Mouse (Mus musculus) CH12.LX (cell line): ENCODE results near the gene Fam234b. TPM values are rescaled to one million over a fixed set of nuclear protein-coding genes. Genes with fewer than 3 reads are reported as not detected.

Experiments used
- DNase-seq: peaks from one replicate; pipeline ENCODE4 v3.0.0-alpha.2; 2013; ENCODE audit errors: extremely low read depth
- H3K27ac ChIP-seq: 2 replicates; pipeline ENCODE4 v1.5.1; 2012; ENCODE audit warnings: low read depth, mild to moderate bottlenecking, control low read depth, moderate library complexity; ENCODE audit not compliant: insufficient read depth
- H3K27me3 ChIP-seq: replicated peaks from 2 replicates; pipeline ENCODE3; 2012; ENCODE audit warnings: inconsistent platforms
- H3K36me3 ChIP-seq, 2 experiments: replicated peaks in 1 of 2; 2 replicates each; pipeline versions ENCODE3 to v1.6.1; 2012; ENCODE audit warnings: inconsistent platforms in 1 of 2, low read length in 1 of 2, mild to moderate bottlenecking in 1 of 2, mixed read lengths in 1 of 2, moderate library complexity in 1 of 2; ENCODE audit not compliant: control insufficient read depth in 1 of 2, insufficient read depth in 1 of 2
- H3K4me1 ChIP-seq, 2 experiments: 2 replicates each; pipeline ENCODE4 v1.6.1; 2012; ENCODE audit warnings: inconsistent platforms in 1 of 2, moderate library complexity in 1 of 2; ENCODE audit not compliant: insufficient read depth in 2 of 2, control insufficient read depth in 1 of 2
- H3K4me2 ChIP-seq: 2 replicates; pipeline ENCODE4 v1.6.1; 2012; ENCODE audit warnings: low read depth, mild to moderate bottlenecking, control low read depth; ENCODE audit not compliant: poor library complexity, insufficient read depth, severe bottlenecking
- H3K4me3 ChIP-seq, 3 experiments: fragments of 150-350 bp in 1 of 3; sonication (generic) in 1 of 3; replicated peaks in 1 of 3; 2 replicates each; pipeline versions ENCODE3 to v1.5.1; 2011 to 2012; ENCODE audit warnings: low read depth in 2 of 3, low read length in 2 of 3, mild to moderate bottlenecking in 2 of 3, moderate library complexity in 2 of 3, control low read depth in 1 of 3, improper control_type of control experiment in 1 of 3, inconsistent platforms in 1 of 3, mixed read lengths in 1 of 3; ENCODE audit not compliant: poor library complexity in 1 of 3
- H3K79me2 ChIP-seq: replicated peaks from 2 replicates; pipeline ENCODE4 v1.6.1; 2012; ENCODE audit warnings: mild to moderate bottlenecking, moderate library complexity; ENCODE audit not compliant: control insufficient read depth, poor library complexity, insufficient read depth, severe bottlenecking; ENCODE audit errors: extremely low read depth
- H3K9ac ChIP-seq: 2 replicates; pipeline ENCODE4 v1.6.1; 2012; ENCODE audit warnings: low read depth, mild to moderate bottlenecking, control low read depth, moderate library complexity; ENCODE audit not compliant: insufficient read depth
- H3K9me3 ChIP-seq: replicated peaks from 2 replicates; pipeline ENCODE3; 2012; ENCODE audit warnings: low read length, inconsistent platforms, mixed read lengths
- BHLHE40 ChIP-seq: IDR thresholded peaks from 2 replicates; pipeline ENCODE4 v1.6.1; 2011; ENCODE audit warnings: mild to moderate bottlenecking, low read depth, low read length, improper control_type of control experiment
- CHD1 ChIP-seq: IDR thresholded peaks from 2 replicates; pipeline ENCODE4 v1.6.1; 2012; ENCODE audit warnings: low read depth, low read length, improper control_type of control experiment, inconsistent platforms
- CHD2 ChIP-seq: IDR thresholded peaks from 2 replicates; pipeline ENCODE4 v1.6.1; 2011; ENCODE audit warnings: low read length, improper control_type of control experiment
- CTCF ChIP-seq, 2 experiments: IDR thresholded peaks in 1 of 2; conservative IDR thresholded peaks in 1 of 2; 2 replicates each; pipeline ENCODE4 v1.5.1; 2011 to 2012; ENCODE audit warnings: low read depth in 2 of 2, low read length in 2 of 2, improper control_type of control experiment in 1 of 2, inconsistent platforms in 1 of 2, mild to moderate bottlenecking in 1 of 2, moderate library complexity in 1 of 2
- EP300 ChIP-seq: IDR thresholded peaks from 2 replicates; pipeline ENCODE4 v1.6.1; 2011; ENCODE audit warnings: low read length, improper control_type of control experiment
- IRF4 ChIP-seq: IDR thresholded peaks from 2 replicates; pipeline ENCODE4 v1.6.1; 2014; ENCODE audit warnings: low read depth, mild to moderate bottlenecking, inconsistent platforms, low read length, improper control_type of control experiment
- JUND ChIP-seq: conservative IDR thresholded peaks from 2 replicates; pipeline ENCODE4 v1.6.1; 2011; ENCODE audit warnings: low read depth, low read length, improper control_type of control experiment
- KAT2A ChIP-seq: IDR thresholded peaks from 2 replicates; pipeline ENCODE4 v1.6.1; 2012; ENCODE audit warnings: low read length, improper control_type of control experiment, inconsistent platforms; ENCODE audit not compliant: insufficient replicate concordance
- MAFK ChIP-seq: IDR thresholded peaks from 2 replicates; pipeline ENCODE4 v1.6.1; 2011; ENCODE audit warnings: low read length, improper control_type of control experiment; ENCODE audit not compliant: insufficient replicate concordance
- NELFE ChIP-seq: IDR thresholded peaks from 2 replicates; pipeline ENCODE4 v1.6.1; 2011; ENCODE audit warnings: low read depth, low read length, improper control_type of control experiment
- NRF1 ChIP-seq: IDR thresholded peaks from 2 replicates; pipeline ENCODE4 v1.6.1; 2014; ENCODE audit warnings: low read depth, mild to moderate bottlenecking, inconsistent platforms, low read length, improper control_type of control experiment, moderate library complexity
- PAX5 ChIP-seq: IDR thresholded peaks from 2 replicates; pipeline ENCODE4 v1.6.1; 2012; ENCODE audit warnings: low read length, inconsistent platforms, mixed read lengths
- POLR2A ChIP-seq: IDR thresholded peaks from 2 replicates; pipeline ENCODE4 v1.6.1; 2011; ENCODE audit warnings: low read depth, mild to moderate bottlenecking, improper control_type of control experiment, low read length
- POLR2AphosphoS2 ChIP-seq: IDR thresholded peaks from 2 replicates; pipeline ENCODE4 v1.6.1; 2011; ENCODE audit warnings: low read depth, low read length, improper control_type of control experiment
- RAD21 ChIP-seq: IDR thresholded peaks from 2 replicates; pipeline ENCODE4 v1.6.1; 2011; ENCODE audit warnings: low read depth, mild to moderate bottlenecking, low read length, improper control_type of control experiment, moderate library complexity
- RCOR1 ChIP-seq: conservative IDR thresholded peaks from 2 replicates; pipeline ENCODE4 v1.6.1; 2012; ENCODE audit warnings: low read depth, mild to moderate bottlenecking, inconsistent platforms, low read length, improper control_type of control experiment
- SIN3A ChIP-seq: IDR thresholded peaks from 2 replicates; pipeline ENCODE4 v1.6.1; 2012; ENCODE audit warnings: low read length, improper control_type of control experiment, inconsistent platforms
- SMC3 ChIP-seq: IDR thresholded peaks from 2 replicates; pipeline ENCODE4 v1.6.1; 2011; ENCODE audit warnings: low read depth, low read length, improper control_type of control experiment
- TCF12 ChIP-seq: IDR thresholded peaks from 2 replicates; pipeline ENCODE4 v1.6.1; 2014; ENCODE audit warnings: low read depth, mild to moderate bottlenecking, inconsistent platforms, low read length, improper control_type of control experiment
- ZKSCAN1 ChIP-seq: IDR thresholded peaks from 2 replicates; pipeline ENCODE4 v1.6.1; 2012; ENCODE audit warnings: low read depth, inconsistent platforms, low read length, improper control_type of control experiment, borderline replicate concordance
- ZMIZ1 ChIP-seq: IDR thresholded peaks from 2 replicates; pipeline ENCODE4 v1.6.1; 2012; ENCODE audit warnings: low read depth, mild to moderate bottlenecking, inconsistent platforms, low read length, improper control_type of control experiment
- dilution Hi-C: fragments of 300-500 bp; cut with MboI; formaldehyde crosslinking; loops from 2 replicates; pipeline ENCODE4 v1.14.3; 2020; ENCODE audit warnings: low sequenced_read_pairs; ENCODE audit not compliant: extremely low pct_unique_long_range_greater_than_20kb, extremely low pct_ligation_motif_present
- in situ Hi-C: fragments of 300-500 bp; cut with MboI; formaldehyde crosslinking; loops from 3 replicates; pipeline ENCODE4 v1.14.3; 2019; ENCODE audit warnings: low sequenced_read_pairs, low pct_ligation_motif_present, low pct_unique_long_range_greater_than_20kb, mixed read lengths
- polyA plus RNA-seq: library from polyadenylated mRNA; unstranded; fragments of >175 nt; gene quantifications from 2 replicates; pipeline ENCODE4 v1.2.1, GENCODE M21; 2012; ENCODE audit warnings: low read depth; ENCODE audit not compliant: insufficient read length
- total RNA-seq, 2 experiments: library from RNA; depleted of rRNA; stranded (reverse); fragments of 300-350 nt in 1 of 2; fragments of >200 nt in 1 of 2; gene quantifications; 2 replicates each; pipeline ENCODE4 v1.2.3; 2012 to 2014

The Fam234b gene
- total and polyA plus RNA-seq, 3 experiments, result 0.04 to 0.76 (median 0.20) TPM

- peaks cover 0 to 5% of the 10 kb centered on the region in 2 experiments; a peak in 2 of 4 replicates for H3K4me1 ChIP-seq
- no peaks in the 10 kb centered on the region for H3K9me3 ChIP-seq
- dilution Hi-C loops, result no loop called here
- TF ChIP-seq RAD21 (no peak), ZKSCAN1 (no peak), CHD2 (no peak), POLR2AphosphoS2 (no peak), MAFK (no peak), IRF4 (no peak), JUND (no peak), CHD1 (no peak)
- H3K9ac ChIP-seq, result no peak overlapping the region
- no peak for DNase-seq
- no peaks in the 10 kb centered on the region for H3K27me3 ChIP-seq
- no peaks in the 10 kb centered on the region for H3K79me2 ChIP-seq
- no peak overlapping the region for H3K4me2 ChIP-seq
- H3K27ac ChIP-seq, result no peak overlapping the region
- in situ Hi-C loops, result loop anchor here (10.0 kb wide), 1 partner anchor 86 kb away; no protein-coding TSS in a partner anchor
- H3K36me3 ChIP-seq, result no peaks in the 10 kb centered on the region
- no peak overlapping the region for H3K4me3 ChIP-seq
Observed at GRCm38 (mm10) chr6:135240361-135240760, 42.6 kb downstream of the Fam234b start.

DNA sequence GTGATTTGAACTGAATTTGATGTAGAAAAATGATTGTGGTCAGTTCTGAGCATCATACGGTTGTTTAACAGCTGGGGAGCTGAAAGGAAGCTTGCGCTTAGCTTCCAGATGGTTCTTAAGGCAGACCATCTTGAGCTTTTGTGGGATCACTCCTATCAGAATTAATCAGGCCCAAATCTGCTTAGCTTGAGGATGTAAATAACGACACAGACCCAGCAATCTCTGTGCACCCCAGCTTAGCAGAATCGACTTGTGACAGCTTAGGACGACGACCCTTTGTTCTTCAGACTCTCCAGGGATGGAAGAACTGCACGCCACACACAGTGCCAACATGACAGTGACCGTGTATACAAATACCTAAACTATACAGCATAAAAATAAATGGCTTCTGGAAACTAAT is 47.8 kb downstream of the Fam234b start:
- Histone ChIP-seq H3K4me3 (no peak overlapping the region), H3K27me3 (no peaks in the 10 kb centered on the region)
- dilution Hi-C loops, result no loop called here

More for the DNA sequence above, 47.8 kb downstream of the Fam234b start:
- no peak overlapping the region for H3K9ac ChIP-seq
- TF ChIP-seq MAFK, result no peak
- TF ChIP-seq KAT2A, result no peak
- no peak for TF ChIP-seq SIN3A
- no peak for TF ChIP-seq CTCF (conservative IDR thresholded peaks at IDR 0.05 in 1 of 2, IDR thresholded peaks at IDR 0.05 in 1 of 2; ENCODE audit: low read depth in 2 of 2, low read length in 2 of 2)
- TF ChIP-seq RCOR1, result no peak
- TF ChIP-seq CHD1, result no peak
- TF ChIP-seq NELFE, result no peak
- TF ChIP-seq SMC3, result no peak
- no peak for TF ChIP-seq POLR2A
- no peak for TF ChIP-seq TCF12
- no peak for TF ChIP-seq ZMIZ1
- TF ChIP-seq PAX5, result no peak
- no peak for TF ChIP-seq EP300
- TF ChIP-seq BHLHE40, result no peak
- no peak for TF ChIP-seq CHD2
- no peak for TF ChIP-seq JUND
- TF ChIP-seq NRF1, result no peak
- no peak overlapping the region for H3K4me2 ChIP-seq
- H3K79me2 ChIP-seq, result no peaks in the 10 kb centered on the region
- H3K9me3 ChIP-seq, result no peaks in the 10 kb centered on the region
- no peaks in the 10 kb centered on the region for H3K36me3 ChIP-seq
- no peak for DNase-seq
- H3K27ac ChIP-seq, result no peak overlapping the region
- no peaks in the 10 kb centered on the region for H3K4me1 ChIP-seq
- in situ Hi-C loops, result loop anchor here (5.0 to 10.0 kb wide), 2 partner anchors 91 to 132 kb away; no protein-coding TSS in a partner anchor
